Mouse (Mus musculus) C2C12 (cell line): ENCODE results near the gene Slc41a1. TPM values are rescaled to one million over a fixed set of nuclear protein-coding genes. Genes with fewer than 3 reads are reported as not detected.

Experiments
- H3K27me3 ChIP-seq: one replicate; pipeline ENCODE4 v1.6.1; 2011; ENCODE audit not compliant: control insufficient read depth, insufficient read depth, insufficient read length
- H3K36me3 ChIP-seq: one replicate; pipeline ENCODE4 v1.6.1; 2011; ENCODE audit not compliant: control insufficient read depth, insufficient read depth
- H3K4me3 ChIP-seq: one replicate; pipeline ENCODE4 v1.5.1; 2011; ENCODE audit warnings: mild to moderate bottlenecking, control low read depth; ENCODE audit not compliant: poor library complexity, insufficient read depth, severe bottlenecking
- H3K79me2 ChIP-seq: one replicate; pipeline ENCODE4 v1.6.1; 2011; ENCODE audit not compliant: control insufficient read depth, insufficient read depth
- H3K79me3 ChIP-seq: one replicate; pipeline ENCODE4 v1.6.1; 2011; ENCODE audit warnings: low read depth, control low read depth
- H3ac ChIP-seq: one replicate; pipeline ENCODE3; 2011; ENCODE audit warnings: low read depth; ENCODE audit not compliant: control insufficient read depth, insufficient read length
- CEBPB ChIP-seq: IDR thresholded peaks from one replicate; pipeline ENCODE4 v1.6.1; 2011; ENCODE audit warnings: low read depth, mild to moderate bottlenecking, control low read depth, moderate library complexity
- CTCF ChIP-seq: IDR thresholded peaks from one replicate; pipeline ENCODE4 v1.5.1; 2011; ENCODE audit not compliant: control insufficient read depth, insufficient read depth, insufficient read length
- FOSL1 ChIP-seq: IDR thresholded peaks from one replicate; pipeline ENCODE4 v1.8.0; 2011; ENCODE audit warnings: mild to moderate bottlenecking, low read length; ENCODE audit not compliant: poor library complexity, insufficient read depth, severe bottlenecking
- MAX ChIP-seq: IDR thresholded peaks from one replicate; pipeline ENCODE4 v1.6.1; 2011; ENCODE audit warnings: mild to moderate bottlenecking, control low read depth
- MYOD1 ChIP-seq: IDR thresholded peaks from one replicate; pipeline ENCODE4 v1.6.1; 2011; ENCODE audit warnings: low read depth; ENCODE audit not compliant: control insufficient read depth, insufficient read length
- MYOG ChIP-seq: IDR thresholded peaks from one replicate; pipeline ENCODE4 v1.6.1; 2011; ENCODE audit not compliant: control insufficient read depth, insufficient read length; ENCODE audit errors: extremely low read depth
- USF1 ChIP-seq: IDR thresholded peaks from one replicate; pipeline ENCODE4 v1.6.1; 2011; ENCODE audit warnings: low read depth, mild to moderate bottlenecking, control low read depth, moderate library complexity
- polyA plus RNA-seq: library from polyadenylated mRNA; unstranded; fragments of >200 nt; fragmentation: generic; extraction: Trizol; gene quantifications from one replicate; pipeline ENCODE4 v1.2.1, GENCODE M21; 2012; ENCODE audit warnings: missing spikeins

Gene Slc41a1
- polyA plus RNA-seq, 1 experiment: 6.7 TPM

- H3K36me3 ChIP-seq: peaks cover 7% of the 10 kb centered on the region
- no peak for TF ChIP-seq CEBPB
- no peak for TF ChIP-seq MYOD1
- no peak for TF ChIP-seq USF1
- no peak for TF ChIP-seq MAX
- TF ChIP-seq FOSL1: no peak
- TF ChIP-seq MYOG: no peak
- no peak for TF ChIP-seq CTCF
- no peak overlapping the region for H3ac ChIP-seq
- H3K4me3 ChIP-seq: no peak overlapping the region
- H3K79me2 ChIP-seq: no peaks in the 10 kb centered on the region
- H3K79me3 ChIP-seq: no peaks in the 10 kb centered on the region
- no peaks in the 10 kb centered on the region for H3K27me3 ChIP-seq
These were observed 12.0 kb downstream of the Slc41a1 start for GRCm38 (mm10) chr1:131839279-131839678.

- TF ChIP-seq FOSL1: no peak
- no peak for TF ChIP-seq USF1
- TF ChIP-seq MYOD1: no peak
- no peak for TF ChIP-seq CEBPB
- Histone ChIP-seq H3ac (no peak overlapping the region), H3K27me3 (no peaks in the 10 kb centered on the region), H3K79me3 (no peaks in the 10 kb centered on the region), H3K4me3 (no peak overlapping the region), H3K36me3 (peaks cover 14% of the 10 kb centered on the region), H3K79me2 (no peaks in the 10 kb centered on the region)
These were observed 14.9 kb downstream of the Slc41a1 start for GRCm38 (mm10) chr1:131842221-131842620.

GRCm38 (mm10) chr1:131843758-131844157, 16.5 kb downstream of the Slc41a1 start:
- TF ChIP-seq MYOD1 (no peak), CEBPB (no peak), USF1 (no peak)
- H3K27me3 ChIP-seq: no peaks in the 10 kb centered on the region
- peaks cover 14% of the 10 kb centered on the region for H3K36me3 ChIP-seq
- H3K4me3 ChIP-seq: no peak overlapping the region
- H3ac ChIP-seq: no peak overlapping the region
- H3K79me3 ChIP-seq: no peaks in the 10 kb centered on the region
- no peaks in the 10 kb centered on the region for H3K79me2 ChIP-seq

- Histone ChIP-seq H3K36me3 (peaks cover 14% of the 10 kb centered on the region), H3K79me2 (no peaks in the 10 kb centered on the region), H3ac (no peak overlapping the region), H3K4me3 (no peak overlapping the region), H3K27me3 (no peaks in the 10 kb centered on the region), H3K79me3 (no peaks in the 10 kb centered on the region)
- no peak for TF ChIP-seq USF1
These were observed 17.6 kb downstream of the Slc41a1 start for GRCm38 (mm10) chr1:131844883-131845282.

- Histone ChIP-seq H3K79me3 (no peaks in the 10 kb centered on the region), H3K4me3 (no peak overlapping the region), H3K27me3 (no peaks in the 10 kb centered on the region), H3K36me3 (peaks cover 14% of the 10 kb centered on the region), H3K79me2 (no peaks in the 10 kb centered on the region), H3ac (no peak overlapping the region)
- TF ChIP-seq FOSL1: no peak
- no peak for TF ChIP-seq USF1
- no peak for TF ChIP-seq CTCF
- no peak for TF ChIP-seq MYOD1
- no peak for TF ChIP-seq MYOG
- no peak for TF ChIP-seq MAX
- no peak for TF ChIP-seq CEBPB
These were observed 19.0 kb downstream of the Slc41a1 start for GRCm38 (mm10) chr1:131846255-131846654.

GRCm38 (mm10) chr1:131861811-131862210, 34.5 kb downstream of the Slc41a1 start:
- no peak for TF ChIP-seq FOSL1
- no peak for TF ChIP-seq MYOG
- TF ChIP-seq MAX: no peak
- no peak for TF ChIP-seq CEBPB
- TF ChIP-seq CTCF: no peak
- no peak for TF ChIP-seq USF1
- no peak for TF ChIP-seq MYOD1

More at GRCm38 (mm10) chr1:131861811-131862210, 34.5 kb downstream of the Slc41a1 start:
- Histone ChIP-seq H3K4me3 (no peak overlapping the region), H3K79me2 (no peaks in the 10 kb centered on the region), H3ac (no peak overlapping the region), H3K79me3 (no peaks in the 10 kb centered on the region), H3K27me3 (peaks cover 3% of the 10 kb centered on the region), H3K36me3 (no peaks in the 10 kb centered on the region)
